Mouse (Mus musculus) kidney, adult 2 months (tissue): ENCODE results near the gene Zscan18. TPM values are rescaled to one million over a fixed set of nuclear protein-coding genes. Genes with fewer than 3 reads are reported as not detected.

Source experiments
- DNase-seq: peaks from one replicate; pipeline ENCODE4 v3.0.0; 2021
- H3K27ac ChIP-seq: fragments of 200-500 bp; 2 replicates; pipeline ENCODE4 v1.5.1; 2012; ENCODE audit warnings: low read depth, low read length, control low read depth, inconsistent platforms; ENCODE audit not compliant: insufficient read depth
- H3K27me3 ChIP-seq: fragments of 200-500 bp; replicated peaks from 2 replicates; pipeline ENCODE4 v1.6.1; 2012; ENCODE audit warnings: mild to moderate bottlenecking, moderate library complexity, low read length, inconsistent platforms; ENCODE audit not compliant: control insufficient read depth, insufficient read depth
- H3K36me3 ChIP-seq: fragments of 200-500 bp; 2 replicates; pipeline ENCODE4 v1.6.1; 2012; ENCODE audit warnings: mild to moderate bottlenecking, moderate library complexity, low read length, inconsistent platforms; ENCODE audit not compliant: control insufficient read depth, insufficient read depth
- H3K4me1 ChIP-seq: fragments of 200-500 bp; 2 replicates; pipeline ENCODE4 v1.6.1; 2011; ENCODE audit warnings: low read length; ENCODE audit not compliant: control insufficient read depth, insufficient read depth
- H3K4me3 ChIP-seq: fragments of 200-500 bp; 2 replicates; pipeline ENCODE4 v1.5.1; 2011; ENCODE audit warnings: mild to moderate bottlenecking, low read depth, low read length, control low read depth; ENCODE audit not compliant: insufficient read depth
- CTCF ChIP-seq: fragments of 200-500 bp; conservative IDR thresholded peaks from 2 replicates; pipeline ENCODE4 v1.5.1; 2011; ENCODE audit warnings: low read depth, mild to moderate bottlenecking, control low read depth, low read length, moderate library complexity, mixed read lengths; ENCODE audit not compliant: insufficient read depth, insufficient read length
- POLR2A ChIP-seq: fragments of 200-500 bp; IDR thresholded peaks from one replicate; pipeline ENCODE4 v1.6.1; 2011; ENCODE audit warnings: low read depth, low read length, control low read depth
- WGBS: fragments of 180-500 bp; shearing (Covaris S2); methylation state at CpG from one replicate; pipeline ENCODE4 v1.1.7; 2018; 5-methylcytosine and 5-hydroxymethylcytosine counted together
- polyA plus RNA-seq: library from polyadenylated mRNA; depleted of rRNA; stranded (reverse); fragments of >200 nt; gene quantifications from 2 replicates; pipeline ENCODE4 v1.2.3, GENCODE M21; 2012; rRNA removed

Zscan18 gene
- polyA plus RNA-seq: 0.59 and 0.88 TPM in 2 replicates

DNA sequence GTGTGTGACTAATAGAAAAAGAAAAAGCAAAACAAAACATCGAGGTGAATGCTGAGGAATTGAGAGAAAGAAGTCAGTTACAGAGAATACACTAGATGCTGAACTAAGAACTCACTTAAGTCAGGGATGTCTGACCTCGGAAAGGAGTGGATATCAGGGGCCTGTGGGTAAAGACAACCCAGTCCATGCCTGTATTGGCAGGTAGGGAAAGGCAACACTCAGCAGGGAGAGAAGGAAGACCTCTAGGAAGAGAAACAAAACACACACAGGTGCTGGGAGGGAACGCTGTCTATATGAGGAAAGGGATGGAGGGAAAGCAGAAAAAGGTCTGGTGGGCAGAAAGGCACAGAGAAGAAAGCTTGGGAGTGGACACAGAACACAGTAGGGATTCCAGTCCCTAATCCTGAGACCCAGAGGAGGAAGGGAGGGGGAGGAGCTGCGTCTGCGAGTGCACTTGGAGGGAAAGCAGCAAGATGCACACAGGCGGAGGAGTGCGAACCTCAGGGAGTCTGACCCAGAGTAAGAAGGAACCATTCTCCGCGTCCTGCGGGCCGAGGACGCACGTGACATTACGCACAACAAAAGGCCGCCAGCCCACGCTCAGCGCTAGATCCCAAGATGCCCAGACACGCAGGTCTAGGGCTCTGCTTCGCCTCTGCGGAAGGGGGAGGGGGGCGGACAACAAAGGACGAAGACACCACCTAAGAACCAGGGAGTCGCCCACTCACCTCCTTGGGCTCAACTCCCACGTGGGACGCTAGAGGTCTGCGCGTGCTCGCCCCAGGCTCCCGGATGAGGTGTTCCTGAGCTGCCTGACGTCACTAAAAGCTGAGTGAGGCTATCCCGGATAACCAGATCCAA lies at the start of gene Zscan18:
Gene Zscan18, minus strand, starts transcription at position 770 of the 861 bp plus-strand sequence.
- H3K27ac ChIP-seq: no peak within 1 kb of the TSS
- DNase-seq: peak; percentile 68
- H3K4me3 ChIP-seq: peak within 1 kb of the TSS; percentile 64
- H3K36me3 ChIP-seq: peaks cover 2% of the 10 kb centered on the region; the same call in 1 of the 2 replicates
- H3K4me1 ChIP-seq: no peaks in the 10 kb centered on the region
- TF ChIP-seq CTCF: no peak
- TF ChIP-seq POLR2A: no peak
- H3K27me3 ChIP-seq: no peaks in the 10 kb centered on the region
- 7% methylated on average over 31 of the region's 31 CpGs for WGBS

DNA sequence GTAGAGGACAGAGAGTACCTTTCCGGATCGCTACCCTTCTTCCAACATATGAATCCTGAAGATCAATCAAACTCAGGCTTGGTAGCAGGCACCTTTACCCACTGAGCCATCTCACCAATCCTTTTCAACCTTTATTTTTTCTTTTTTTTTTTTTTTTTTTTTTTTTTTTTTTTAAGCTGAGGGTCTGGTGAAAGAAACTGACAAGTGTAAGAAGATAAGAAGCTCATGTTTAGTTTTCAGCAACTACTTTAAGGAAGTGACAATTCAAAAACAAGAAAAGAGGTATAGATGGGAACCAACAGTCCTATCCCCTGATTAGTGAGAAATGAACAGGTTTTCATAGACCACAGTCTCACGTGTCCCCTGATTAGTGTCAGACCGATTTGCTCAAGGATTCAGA lies 32.3 kb upstream of the Zscan18 start:
- WGBS: 95% methylated on average over 4 of the region's 4 CpGs
- Histone ChIP-seq H3K4me3 (no peak overlapping the region; the same call in 1 of the 2 replicates), H3K27me3 (no peaks in the 10 kb centered on the region), H3K27ac (no peak overlapping the region), H3K36me3 (peaks cover 26% of the 10 kb centered on the region), H3K4me1 (no peaks in the 10 kb centered on the region)
- TF ChIP-seq POLR2A (no peak), CTCF (no peak)
- no peak for DNase-seq

DNA sequence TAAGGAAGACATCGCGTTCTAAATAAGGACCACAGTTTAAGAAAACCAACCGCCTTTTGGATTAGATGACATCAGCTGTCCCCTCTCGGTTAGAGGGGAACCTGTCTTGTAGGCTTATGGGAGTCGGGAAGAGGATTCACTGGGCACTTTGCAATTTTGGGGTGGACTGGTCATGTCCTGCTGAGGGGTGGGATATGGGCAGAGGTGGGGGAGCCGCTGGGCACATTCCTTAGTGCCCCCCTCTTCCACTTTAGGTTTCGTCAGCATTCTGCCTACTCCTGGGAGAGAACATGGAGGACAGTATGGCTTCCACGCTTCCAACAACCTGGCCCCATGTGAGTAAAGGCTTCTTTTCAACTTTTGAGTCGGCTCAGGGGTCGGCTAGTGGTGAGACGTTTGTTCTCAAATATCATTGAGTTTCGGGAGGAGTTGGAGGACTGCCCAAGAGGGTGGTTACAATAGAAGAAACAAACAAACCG lies 31.8 kb upstream of the Zscan18 start:
- H3K36me3 ChIP-seq: peaks cover 24% of the 10 kb centered on the region
- H3K4me1 ChIP-seq: no peaks in the 10 kb centered on the region
- H3K4me3 ChIP-seq: peak overlapping the region; percentile 90
- no peaks in the 10 kb centered on the region for H3K27me3 ChIP-seq
- DNase-seq: peak; percentile 25
- no peak for TF ChIP-seq CTCF
- TF ChIP-seq POLR2A: no peak
- H3K27ac ChIP-seq: peak overlapping the region; percentile 92
- WGBS: 19% methylated on average over 13 of the region's 13 CpGs

DNA sequence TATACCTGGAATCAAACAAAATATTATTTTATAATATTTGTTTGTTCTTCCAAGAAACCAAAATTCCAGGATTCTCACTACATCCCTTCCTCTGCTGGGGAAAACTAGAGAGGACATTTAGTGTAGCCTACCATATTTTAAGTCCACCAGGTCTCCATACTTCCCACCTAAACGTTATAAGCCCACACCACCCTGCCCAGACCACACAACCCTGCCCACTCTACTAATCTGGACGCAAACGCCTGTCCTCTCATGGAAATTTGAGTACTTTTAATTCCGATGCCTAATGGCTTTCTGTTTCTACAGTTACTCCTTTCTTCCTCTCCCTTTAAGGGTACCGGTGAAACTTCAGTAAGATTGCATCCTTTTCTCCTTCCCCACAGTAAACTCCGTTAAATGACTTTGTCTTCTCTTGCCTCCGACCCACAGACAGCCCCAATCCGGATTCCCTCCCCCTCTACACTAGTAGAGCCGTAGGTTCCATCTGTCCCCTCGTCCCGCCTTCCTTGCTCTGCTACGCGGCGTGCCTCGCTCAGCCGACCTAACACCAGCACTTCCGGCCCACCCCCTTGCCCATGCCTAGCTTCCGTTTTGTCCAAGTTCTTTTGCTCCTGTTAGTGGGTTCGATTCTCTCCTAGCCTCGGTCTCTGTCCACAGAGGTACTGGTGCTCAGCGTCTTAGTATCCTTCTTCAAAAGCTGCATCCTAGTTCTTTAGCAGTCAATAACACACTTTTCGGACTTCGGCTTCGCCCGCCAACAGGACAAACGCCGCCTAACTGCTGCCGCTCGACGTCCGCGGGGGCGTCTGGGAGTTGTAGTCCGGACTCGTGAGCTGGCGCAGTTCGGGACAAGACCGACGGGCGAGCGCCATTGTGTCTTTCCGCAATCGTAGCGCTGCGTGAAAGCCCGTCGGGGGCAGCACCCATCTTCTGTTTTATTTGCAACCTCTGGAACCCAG lies 31.0 kb upstream of the Zscan18 start, which contains the start of gene Zfp110:
Gene Zfp110, plus strand, starts transcription at position 600 of the 959 bp plus-strand sequence.
- Histone ChIP-seq H3K27ac (peak within 1 kb of the TSS; percentile 92), H3K27me3 (no peaks in the 10 kb centered on the region; the same call in 1 of the 2 replicates), H3K36me3 (peaks cover 22% of the 10 kb centered on the region), H3K4me3 (peak within 1 kb of the TSS; percentile 90), H3K4me1 (no peaks in the 10 kb centered on the region)
- TF ChIP-seq CTCF (no peak), POLR2A (peak; percentile 64)
- 2% methylated on average over 47 of the region's 47 CpGs for WGBS
- peak; percentile 95 for DNase-seq

DNA sequence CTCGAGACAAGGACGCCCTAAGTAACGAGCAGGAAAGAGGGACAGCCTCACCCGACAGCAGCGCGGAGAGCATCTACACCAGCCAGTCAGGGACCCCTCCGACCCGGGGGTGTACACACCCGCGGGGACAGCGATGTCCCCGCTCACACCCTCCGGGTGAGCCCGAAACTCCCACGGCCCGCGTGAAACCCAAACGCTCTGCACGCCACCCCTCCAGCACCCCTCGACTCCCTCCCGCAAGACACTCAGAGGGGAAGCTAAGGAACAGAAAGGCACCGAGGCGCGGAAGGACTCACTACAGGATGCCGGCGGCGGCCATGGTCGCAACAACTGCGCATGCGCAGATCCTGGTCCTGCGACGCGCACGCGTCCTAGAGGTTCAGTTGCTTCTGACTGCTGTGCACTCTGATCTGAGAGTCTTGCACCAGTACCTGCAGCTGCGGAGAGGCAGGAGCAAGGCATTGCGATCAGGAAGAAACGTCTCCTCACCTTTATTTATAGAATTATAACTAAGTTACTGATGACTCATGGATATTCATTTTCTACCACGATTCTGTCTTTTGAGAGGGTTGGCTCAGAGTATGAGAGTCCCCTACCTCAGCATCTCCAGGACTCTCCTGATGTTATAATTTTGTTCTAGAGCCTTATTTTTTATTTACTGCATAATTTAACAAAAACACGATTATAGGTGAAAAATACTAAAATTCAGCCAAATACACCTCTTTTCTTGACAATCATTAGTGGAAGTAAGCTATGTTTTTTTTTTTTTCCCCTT lies 15.3 kb upstream of the Zscan18 start, which contains the start of gene Zfp329:
Gene Zfp329, minus strand, starts transcription at position 338 of the 775 bp plus-strand sequence.
- DNase-seq: peak; percentile 95
- no peak within 1 kb of the TSS for H3K27ac ChIP-seq
- peaks cover 3% of the 10 kb centered on the region for H3K36me3 ChIP-seq
- under 1% methylated on average over 40 of the region's 40 CpGs for WGBS
- no peaks in the 10 kb centered on the region for H3K27me3 ChIP-seq
- TF ChIP-seq CTCF: 0 out of 2 replicates have a peak, but pooled peaks have one; percentile 3
- peak; percentile 33 for TF ChIP-seq POLR2A
- H3K4me1 ChIP-seq: no peaks in the 10 kb centered on the region
- peak within 1 kb of the TSS; percentile 83 for H3K4me3 ChIP-seq

DNA sequence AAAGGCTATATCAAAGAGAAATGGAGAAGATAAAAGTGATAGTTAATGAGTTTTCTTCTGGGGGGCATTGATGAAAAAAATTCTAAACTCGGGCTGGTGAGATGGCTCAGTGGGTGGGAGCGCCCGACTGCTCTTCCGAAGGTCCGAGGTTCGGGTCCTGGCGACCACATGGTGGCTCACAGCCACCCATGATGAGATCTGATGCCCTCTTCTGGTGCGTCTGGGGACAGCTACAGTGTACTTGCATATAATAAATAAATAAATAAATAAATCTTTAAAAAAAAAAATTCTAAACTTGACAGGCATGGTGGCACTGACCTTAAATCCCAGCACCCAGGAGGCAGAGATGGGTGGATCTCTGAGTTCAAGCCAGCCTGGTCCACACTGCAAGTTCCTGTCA lies 12.1 kb upstream of the Zscan18 start:
- no peaks in the 10 kb centered on the region for H3K4me1 ChIP-seq
- H3K27ac ChIP-seq: no peak overlapping the region
- TF ChIP-seq CTCF (no peak), POLR2A (no peak)
- WGBS: 99% methylated on average over 8 of the region's 8 CpGs
- no peaks in the 10 kb centered on the region for H3K27me3 ChIP-seq
- no peak for DNase-seq
- H3K4me3 ChIP-seq: no peak overlapping the region
- peaks cover 13% of the 10 kb centered on the region for H3K36me3 ChIP-seq
